Mouse (Mus musculus): Measurements from ENCODE around the gene Wwox.

Wwox gene

DNA sequence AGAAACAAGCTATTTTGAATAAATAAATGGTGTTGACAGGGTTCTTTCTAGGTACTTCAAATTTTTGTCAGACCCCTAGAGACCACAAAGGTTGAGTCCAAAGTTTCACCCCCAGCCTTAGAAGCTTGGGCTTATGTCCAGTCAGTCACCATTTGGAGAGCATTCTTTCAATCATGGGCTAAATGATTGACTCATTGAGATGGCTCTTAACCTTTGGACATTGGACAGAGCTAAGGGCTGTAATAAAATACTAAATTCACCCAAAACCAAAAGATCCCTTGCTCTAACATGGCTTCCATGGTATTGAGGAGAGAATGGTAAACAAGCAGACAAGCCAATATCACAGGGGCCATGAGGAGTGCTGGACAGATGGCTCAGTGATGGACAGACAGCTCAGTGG, 540.2 kb downstream of the Wwox start:
- DNase-seq: no peak

DNA sequence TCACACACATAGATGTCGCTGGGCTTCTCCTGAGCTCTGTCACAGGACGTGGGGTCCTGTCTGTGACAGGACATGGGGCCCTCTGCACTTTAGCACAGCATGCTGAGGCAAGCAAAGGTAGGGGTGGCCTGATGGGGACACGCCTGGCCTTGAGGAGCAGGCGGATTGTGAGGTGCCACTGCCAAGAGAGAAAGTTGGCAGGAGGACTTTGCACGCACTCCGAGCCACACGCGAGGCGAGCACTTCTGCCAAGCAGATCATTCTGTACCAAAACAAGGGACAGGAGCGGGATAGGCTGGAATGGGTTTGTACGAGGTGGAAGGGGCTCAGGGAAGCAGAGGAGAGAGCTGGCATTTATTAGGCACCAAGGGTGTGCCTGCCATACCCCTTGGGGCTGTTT, 543.3 kb downstream of the Wwox start:
- DNase-seq: no peak

DNA sequence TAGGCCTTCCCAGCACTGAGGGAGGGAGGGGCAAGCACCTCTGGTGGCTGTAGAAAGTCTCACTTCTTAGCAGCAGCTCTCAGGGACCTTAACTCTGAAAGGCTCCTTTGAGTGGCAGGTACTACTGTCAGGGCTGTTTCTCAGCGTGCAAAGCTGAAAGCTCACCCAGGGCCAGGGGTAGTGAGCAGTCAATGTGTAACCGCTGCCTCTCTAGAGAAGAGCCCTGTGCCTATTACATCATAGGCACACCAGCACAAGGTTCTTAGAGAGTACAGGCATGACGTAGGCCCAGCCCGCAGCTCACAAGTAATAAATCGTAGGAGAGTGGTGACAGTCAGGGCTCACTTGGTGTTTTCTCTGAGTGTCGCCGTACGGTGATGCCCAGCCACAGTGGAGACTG, 545.0 kb downstream of the Wwox start:
- no peak for DNase-seq

DNA sequence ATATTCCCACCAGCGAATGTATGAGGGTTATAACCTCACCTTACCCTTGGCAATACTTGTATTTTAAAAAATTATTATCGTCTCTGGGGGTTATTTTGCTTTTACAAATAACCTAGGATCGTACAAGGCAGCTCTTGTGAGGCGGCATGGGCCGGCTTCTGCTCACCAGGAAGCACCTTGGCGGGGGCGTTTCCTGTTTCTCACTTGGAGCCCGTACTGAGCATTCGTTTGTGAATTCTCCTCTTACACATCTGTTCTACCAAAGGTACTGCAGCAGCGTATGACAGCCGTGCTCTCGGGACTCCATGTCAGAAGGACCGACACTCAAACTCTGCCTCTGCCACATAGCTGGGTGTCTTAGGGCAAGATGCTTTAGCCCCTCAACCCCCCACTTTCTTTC, 546.5 kb downstream of the Wwox start:
- DNase-seq: no peak

DNA sequence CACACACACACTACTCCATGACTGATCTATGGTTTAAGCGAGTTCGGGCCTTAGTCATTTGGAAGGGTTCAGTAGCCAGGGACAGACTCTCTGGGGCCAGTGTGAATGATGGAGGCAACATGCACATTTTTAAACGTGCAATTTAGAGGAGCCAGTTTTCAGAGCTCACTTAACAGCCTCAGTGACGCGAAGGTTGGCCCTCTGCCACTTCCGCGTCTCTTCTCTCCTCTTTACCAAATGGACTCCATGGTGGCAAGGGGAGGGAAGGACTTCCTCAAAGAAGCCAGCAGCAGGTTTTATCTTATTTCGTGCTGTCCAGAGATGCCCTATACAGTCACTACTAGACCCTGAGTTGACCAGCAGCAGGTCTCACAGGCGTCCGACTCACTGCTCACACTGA, 547.5 kb downstream of the Wwox start:
- no peak for DNase-seq

DNA sequence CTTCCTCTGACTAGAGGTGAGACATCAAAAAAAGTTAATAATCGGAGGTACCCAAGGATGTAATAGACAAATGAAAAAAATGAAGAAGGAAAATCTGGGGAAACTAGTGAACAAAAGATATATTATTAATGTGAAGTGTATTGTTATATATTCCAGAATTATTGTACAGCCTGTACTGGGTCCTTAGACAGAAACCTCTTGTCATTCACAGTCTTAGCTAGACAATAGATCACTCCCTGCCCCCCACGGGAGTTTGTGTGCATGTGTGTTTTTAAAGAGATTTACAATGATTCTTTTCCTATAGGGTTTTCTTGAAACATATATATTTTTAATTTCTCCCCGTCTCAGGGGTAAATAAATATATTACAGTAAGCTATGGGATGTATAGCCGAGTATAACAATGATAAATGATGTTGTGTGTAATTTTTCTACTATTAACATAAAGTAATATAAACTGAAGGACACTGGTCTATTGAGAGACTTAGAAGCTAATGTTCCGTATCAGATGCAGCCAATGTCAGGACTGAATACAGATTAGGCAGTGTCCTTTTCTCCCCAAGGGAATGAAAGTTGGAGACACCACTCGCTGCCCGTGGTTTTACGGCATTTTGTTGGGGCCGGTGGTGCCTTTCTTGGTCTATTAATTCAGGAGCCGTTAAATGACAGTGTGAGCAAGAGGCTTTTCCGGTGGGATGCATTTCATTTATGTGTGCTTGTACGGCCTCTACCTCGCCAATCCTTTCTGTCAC, 551.6 kb downstream of the Wwox start:
- no peak for DNase-seq

DNA sequence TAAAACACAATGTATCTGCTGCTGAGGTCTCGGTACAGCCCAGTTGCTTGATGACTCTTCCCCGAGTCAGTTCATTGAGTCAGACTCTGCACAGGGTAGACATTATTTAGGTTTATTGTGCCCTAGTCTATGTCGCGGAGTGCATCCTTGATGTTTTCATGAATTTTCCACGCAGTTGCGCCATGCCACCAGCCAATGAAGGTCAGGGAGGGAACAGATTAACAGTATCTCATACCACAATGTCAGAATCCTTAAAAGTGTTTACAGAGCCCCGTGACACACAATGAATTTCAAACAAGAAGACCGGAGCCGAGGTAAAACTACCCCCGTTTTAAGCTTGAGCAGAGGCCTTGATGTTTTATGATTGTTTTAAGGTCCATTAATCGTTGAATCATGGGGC, 561.3 kb downstream of the Wwox start:
- no peak for DNase-seq

DNA sequence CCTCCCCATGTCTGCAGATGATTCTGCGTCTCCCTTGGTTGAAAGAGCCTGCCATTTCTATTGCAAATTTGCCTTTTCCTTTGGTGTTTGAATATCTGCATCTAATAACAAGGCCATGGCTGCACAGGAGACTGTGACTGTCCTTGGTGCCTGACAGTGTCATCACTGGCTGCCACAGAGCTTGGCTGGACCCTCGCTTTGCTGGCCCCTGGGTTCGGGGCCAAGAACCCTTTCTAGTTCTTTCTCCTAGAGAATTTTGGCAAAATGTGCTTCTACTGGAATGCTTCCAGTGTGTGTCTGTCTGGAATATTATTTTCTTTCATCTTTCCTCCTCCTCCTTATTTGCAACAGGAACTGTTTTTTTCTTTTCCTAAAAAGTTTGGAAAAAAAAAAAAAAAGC, 565.6 kb downstream of the Wwox start:
- peak; percentile 13 for DNase-seq

DNA sequence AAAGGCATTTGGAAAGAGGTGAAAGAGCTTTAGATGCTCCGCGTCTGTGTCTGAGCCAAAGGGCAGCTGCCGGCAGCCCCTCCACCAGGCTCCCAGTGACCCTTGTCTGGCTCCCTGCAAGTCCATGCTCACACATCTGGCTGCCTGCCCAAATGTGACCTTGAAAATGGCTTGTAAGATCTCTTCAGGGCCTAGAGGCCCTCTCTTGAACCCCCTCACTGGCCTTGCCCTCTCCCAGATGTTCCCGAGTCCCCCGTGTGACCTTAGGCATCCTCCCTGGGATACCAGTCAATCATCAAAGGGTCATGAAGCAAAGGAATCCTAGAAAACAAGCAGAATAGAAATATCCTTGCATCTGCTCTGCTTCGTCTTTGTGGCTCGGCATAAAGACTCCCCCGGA, 567.1 kb downstream of the Wwox start:
- DNase-seq: no peak

DNA sequence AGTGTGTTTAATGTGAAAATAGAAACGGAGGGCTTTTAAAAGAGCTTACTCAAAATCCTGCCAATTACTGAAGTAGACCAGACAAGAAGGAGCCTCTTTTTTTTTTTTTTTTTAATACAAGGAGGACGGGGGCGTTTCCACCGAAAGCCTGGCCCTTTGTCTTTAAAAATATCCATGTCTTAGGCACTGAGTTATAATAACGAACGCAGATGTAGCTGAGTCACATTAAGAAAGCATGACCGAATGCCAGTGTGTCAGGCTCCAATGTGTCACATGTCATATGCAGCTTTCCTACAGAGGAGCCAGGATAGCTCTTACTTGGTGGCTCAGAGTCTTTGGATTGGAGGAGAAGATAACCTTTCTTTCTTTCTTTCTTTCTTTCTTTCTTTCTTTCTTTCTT, 567.8 kb downstream of the Wwox start:
- no peak for DNase-seq

DNA sequence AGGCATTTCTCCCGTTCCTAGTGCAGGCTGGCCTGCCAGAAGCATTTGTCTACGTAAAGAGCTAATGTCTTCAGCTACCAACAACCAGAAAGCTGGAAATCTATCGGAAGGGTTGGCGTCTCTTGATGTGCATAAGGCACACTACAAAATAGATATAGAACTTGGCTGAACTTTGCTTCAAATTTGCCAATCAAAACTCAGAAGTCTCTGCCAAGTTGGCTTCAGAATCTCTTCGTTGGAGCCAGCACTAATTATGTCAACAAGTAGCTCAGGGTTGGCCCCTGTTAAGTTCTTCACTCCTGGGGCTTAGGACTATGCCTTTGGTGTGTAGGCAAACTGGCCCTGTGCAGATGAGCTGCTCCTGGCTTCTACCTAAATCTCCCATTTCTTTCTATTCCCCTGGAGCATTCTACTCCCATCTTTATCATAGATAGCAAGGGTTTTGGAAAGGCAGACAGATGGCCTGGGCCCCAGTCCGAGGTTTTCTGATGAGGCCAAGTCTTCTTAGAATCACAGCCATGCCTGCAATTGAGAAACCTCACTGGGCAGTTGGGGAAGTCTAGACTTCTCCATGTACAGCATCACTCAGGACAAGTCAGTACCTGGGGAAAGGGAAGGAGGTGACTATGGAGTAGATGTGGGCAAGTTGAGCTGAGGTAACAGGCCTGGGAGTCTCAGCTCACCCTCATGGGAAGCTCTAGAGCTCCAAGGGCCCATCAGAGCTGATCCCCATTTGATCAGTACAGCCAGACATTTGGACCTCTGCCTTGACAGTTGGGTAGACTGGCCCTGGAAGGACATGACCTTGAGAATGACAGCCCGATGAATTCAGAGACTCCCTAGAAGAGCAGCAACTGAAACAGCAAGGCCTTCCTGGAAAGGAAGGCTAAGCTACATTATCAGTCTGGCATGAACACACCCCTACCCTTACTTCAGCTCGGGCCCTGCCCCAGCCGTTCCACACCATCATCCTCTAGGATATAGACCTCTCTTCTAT, 569.5 kb downstream of the Wwox start:
- DNase-seq: no peak

DNA sequence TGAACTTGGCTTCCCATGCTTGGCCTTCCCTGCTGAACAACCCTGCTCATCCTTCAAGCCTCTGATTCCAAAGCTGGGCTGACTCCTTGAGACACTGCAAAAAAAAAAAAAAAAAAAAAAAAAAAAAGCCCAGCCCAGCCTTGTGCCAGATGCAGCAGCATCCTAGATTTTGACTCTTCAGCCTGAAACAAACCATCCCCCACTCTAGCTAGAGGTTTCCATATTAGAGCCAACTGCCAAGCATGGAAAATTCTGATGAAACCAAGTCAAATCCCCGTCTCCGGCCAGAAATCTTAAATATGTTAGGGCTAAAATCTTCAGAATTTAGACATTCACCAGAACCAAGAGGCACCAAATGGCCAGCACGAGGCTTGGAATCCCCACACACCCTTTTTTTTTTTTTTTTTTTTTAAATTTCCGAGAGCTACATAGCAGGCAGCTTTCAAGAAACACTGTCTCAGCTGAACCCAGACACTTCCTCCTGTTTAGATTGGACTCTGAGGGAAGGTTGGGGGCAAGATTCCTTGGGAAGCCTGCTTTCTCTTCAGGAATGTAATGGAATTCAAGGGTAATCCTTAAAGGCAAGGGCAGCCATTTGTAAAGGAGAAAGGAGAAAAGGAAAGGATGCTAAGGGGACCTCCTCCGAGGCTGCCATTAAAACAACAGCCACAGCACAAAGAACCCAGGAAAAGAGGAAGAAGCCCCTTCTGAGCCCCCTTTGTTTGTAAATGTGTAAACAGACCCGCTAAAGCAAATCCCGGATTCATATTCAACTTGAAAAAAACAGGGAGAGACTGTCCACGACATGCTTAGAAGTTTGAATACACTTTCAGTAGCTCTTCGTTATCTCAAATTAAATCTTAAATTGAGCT, 570.7 kb downstream of the Wwox start:
- DNase-seq: no peak

DNA sequence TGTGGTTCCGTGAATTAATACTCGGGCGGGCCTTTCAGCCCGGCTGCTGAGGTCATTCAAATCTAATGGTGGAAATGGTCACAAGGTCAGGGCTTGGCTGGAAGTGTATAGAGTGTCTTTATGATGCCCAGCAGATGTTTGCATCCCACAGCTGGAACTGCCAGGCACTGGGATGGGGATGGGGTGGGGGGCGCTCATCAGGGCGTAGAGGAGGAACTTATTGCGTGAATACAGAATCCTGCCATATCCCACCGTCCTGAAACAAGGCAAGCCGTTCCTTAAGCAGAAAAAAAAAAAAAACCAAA, 571.3 kb downstream of the Wwox start:
- no peak for DNase-seq

DNA sequence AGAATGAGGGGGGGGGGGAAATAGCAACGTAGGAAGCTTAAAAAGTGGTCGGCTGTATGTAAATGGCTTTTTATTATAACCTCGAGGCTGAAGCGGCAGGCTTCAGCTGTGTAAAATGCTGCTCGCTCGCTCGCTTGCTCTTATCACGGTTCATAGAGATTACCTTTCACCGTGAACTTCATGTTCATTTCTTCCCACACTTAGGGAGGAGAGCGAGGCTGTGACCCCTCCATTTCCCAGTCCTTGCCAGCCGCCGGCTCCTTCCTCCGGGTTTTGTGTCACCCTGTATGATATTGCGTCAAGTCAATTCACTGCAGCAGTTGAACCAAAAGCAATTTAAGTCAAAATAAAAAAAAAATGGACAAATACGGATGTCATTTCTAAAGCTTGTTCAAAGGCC, 580.2 kb downstream of the Wwox start:
- no peak for DNase-seq

DNA sequence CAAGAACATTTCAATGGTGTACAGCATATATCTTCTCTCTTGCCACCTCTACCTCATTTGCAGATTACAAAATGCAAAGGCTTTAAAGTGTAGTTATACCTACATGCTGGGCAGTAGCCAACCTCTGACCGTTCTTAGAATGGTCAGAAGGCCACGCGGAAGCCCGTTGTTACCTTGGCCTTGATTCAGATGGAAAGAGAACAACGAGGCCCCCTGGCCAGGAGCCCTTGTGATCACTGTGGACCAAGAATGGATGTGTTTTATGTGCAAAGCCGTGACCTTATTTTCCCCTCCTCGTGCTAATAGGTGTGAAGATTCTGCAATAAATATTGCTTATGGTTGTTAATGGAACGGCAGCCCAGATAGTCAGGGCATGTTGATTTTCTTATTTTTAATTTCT, 582.3 kb downstream of the Wwox start:
- no peak for DNase-seq

DNA sequence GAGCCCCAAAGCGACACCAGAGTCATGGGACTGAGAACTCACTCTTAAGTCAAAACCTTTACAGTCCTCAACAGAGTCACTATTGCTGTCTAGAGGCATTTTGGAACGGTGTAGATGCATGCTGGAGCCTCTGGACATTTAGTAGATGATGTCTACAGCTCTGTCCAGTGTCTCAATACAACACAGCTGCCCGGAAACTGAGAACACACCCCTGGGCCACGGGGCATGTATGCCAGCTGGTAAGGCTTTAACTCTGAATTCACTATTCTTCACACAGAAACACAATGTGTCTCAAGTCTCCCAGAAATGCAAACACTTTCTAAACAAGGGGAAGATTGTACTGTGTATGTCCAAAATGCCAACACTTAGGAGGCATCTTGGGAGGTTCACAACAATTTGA, 584.6 kb downstream of the Wwox start:
- DNase-seq: no peak

DNA sequence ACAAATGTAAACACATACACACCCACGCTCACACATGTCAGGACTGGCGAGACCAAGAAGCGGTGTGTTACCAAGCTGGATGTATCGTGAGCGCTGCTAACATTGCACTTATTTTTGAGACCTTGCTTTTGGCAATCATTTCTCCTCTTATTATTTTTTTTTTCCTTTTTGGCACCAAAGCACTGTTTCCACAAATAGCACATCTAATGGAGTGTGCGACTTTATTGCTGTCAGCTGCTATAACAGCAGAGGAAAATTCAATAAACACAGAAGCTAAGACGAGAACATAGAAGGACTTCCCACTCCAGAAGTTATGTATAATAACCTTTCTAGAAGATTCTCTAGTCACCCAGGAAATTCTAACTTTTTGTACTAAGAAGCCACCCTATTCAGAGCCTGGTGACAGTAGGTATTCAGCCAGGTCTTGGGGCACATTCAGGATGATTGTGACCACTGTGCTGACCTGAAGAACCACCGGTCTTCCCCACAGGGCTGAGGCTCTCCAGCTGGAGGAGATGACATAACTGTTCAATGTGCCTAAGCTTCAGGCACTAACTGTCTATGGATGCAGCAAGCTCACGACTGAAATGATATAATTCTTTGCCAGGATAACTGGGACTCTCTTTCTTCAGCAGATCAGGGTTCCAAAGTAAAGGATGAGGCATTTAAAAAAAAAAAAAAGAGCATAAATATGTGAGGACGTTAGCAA, 586.1 kb downstream of the Wwox start:
- DNase-seq: no peak

DNA sequence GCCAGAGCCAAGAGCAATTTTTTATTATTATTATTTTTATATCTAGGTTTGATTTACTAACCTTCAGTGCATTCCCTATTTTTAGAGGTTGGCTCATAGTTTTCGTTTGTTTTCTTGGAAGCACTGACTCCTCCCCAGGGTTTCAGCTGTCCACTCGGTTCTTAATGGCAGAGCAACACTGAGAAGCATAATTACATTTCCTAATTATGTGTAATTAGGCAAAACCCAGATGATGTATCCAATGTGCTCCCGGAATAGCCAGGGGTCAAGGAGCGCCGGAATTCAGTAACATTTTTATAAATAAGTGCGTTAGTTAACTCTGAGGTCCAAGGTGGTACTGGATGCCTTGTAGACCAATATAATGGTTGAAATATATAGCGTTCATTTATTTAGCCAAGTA, 586.7 kb downstream of the Wwox start:
- no peak for DNase-seq

DNA sequence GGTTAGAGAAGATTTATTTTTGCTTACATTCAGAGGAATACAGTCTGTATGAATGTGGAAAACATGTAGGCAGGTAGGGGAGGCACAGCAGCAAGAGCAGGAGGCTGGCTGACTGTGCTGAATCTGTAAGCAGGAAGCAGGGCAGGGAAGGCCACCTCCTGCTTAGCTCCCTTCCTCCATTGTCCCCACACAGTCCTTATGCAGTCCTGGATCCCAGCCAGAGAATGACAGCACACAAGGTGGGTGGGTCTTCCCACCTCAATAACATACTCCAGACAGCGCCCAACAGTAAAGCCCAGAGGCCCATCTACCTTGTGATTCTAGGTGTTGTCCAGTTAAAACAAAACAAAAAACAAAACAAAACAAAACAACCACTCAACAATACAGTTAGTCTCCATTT, 593.7 kb downstream of the Wwox start:
- DNase-seq: no peak

DNA sequence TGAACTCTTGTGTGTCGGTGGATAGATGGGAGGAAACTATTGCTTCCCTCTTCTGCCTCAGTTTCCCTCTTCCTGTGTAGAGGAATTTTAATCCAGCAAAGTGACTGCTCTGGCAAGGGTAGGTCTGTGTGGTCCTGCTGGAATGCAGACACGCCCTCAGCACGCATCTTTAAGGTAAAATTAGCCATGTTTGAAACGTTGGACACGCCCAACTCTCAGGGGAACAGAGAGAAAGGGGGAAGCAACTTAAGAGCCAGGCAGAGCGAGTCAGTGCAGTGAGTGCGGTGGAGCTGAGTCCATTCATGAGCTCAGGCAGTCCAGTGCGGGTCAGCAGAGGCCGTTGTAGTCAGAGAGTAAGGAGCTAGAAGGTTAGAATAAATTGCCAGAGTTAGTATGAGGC, 596.6 kb downstream of the Wwox start:
- DNase-seq: no peak

DNA sequence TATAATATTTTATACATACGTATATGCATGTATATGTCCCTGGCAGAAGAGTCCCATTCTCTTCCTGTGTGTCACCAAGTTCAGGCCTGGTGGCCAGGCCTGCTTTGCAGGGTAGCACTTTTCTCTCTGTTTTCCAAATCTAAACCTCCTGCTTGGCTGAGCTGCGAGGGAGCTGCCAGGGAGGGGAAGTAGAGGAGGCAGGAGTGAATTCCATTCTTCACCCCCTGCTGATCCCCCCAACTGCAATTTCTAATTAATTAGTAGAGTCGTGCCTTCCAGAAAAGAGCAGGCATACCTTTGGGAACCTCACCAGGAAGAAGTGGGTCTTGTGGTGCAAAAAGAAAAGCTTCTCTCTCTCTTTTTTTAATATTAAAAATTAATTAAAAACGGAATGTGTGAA, 599.0 kb downstream of the Wwox start:
- no peak for DNase-seq

DNA sequence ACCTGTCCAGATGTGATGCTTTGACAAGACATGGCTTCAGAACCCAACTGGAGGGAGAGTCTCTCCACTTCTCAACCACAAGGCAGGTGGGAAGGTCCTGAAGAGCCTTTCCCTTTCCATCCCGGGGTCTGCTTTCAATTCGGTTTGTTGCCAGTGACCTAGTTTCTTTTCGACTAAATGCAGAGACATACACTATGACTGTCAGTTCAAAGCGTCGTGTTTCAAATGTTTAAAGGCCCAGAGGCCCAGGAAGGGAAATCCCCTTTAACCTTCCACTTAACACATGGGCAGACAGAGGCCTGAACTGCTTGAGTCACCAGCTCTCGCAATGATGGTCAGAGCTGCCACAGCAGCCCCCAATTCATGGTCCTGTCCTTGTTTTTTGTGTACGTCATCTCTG, 606.3 kb downstream of the Wwox start:
- DNase-seq: no peak

DNA sequence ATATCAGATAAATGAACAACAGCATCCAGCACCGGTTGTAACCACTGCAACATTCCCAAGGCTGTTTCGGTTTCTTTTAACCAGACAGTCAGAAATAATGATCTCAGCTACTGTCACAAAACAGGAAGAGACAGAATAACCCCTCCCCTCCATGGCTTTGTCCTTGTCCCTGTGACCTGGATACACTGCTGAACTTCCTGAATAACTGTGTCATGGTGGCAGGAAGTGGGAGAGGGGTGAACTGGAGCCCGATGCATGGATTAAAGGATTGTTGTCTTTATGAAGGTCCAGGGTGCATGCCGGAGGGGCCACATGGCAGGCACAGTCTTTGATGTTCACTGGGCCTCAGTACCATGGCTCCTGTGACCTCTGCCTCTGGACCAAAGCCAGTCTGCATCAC, 607.0 kb downstream of the Wwox start:
- no peak for DNase-seq
